Mouse (Mus musculus): ENCODE measurements around the gene Ncoa7. TPM values are rescaled to one million over a fixed set of nuclear protein-coding genes. Genes with fewer than 3 reads are reported as not detected.

Ncoa7 gene
- total and polyA plus RNA-seq, 2 experiments from 2014 or later: 19.1 to 22.7 TPM

DNA sequence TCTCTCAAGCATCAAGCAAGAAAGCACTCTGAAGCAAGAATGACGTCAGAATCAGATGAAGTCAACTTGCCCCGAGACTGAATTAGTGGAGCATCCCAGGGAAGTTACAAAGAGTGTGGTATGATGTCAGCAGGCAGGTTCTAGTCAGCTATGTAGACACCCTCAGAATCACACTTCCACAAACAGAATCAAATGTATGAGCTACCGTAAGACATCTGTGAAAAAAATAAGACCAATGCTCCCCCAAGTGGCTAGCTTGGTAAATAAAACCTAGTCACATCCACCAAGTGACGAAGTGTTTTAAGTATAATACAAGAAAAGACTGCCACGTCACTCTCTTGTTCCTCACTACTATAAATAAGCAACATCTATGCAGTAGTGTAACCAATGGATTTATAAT is 216.1 kb downstream of the Ncoa7 start:
- Histone ChIP-seq H3K9me3 (ENCODE audit: low read length) (no peaks in the 10 kb centered on the region), H3K9ac (no peak overlapping the region), H3K4me1 (ENCODE audit: insufficient read depth) (no peaks in the 10 kb centered on the region), H3K4me3 (ENCODE audit: low read depth, low read length) (no peak overlapping the region), H3K4me2 (ENCODE audit: low read depth) (no peak overlapping the region), H3K27ac (ENCODE audit: low read depth, low read length) (no peak overlapping the region), H3K36me3 (ENCODE audit: insufficient read depth) (peaks cover 18% of the 10 kb centered on the region), H3K27me3 (ENCODE audit: insufficient read depth, low read length) (no peaks in the 10 kb centered on the region)
- TF ChIP-seq CTCF (IDR thresholded peaks at IDR 0.05; ENCODE audit: low read depth): peak; percentile 52
- ATAC-seq (peak; percentile 83), DNase-seq (peak; percentile 69)
- 49% methylated on average over 5 of the region's 5 CpGs for WGBS

DNA sequence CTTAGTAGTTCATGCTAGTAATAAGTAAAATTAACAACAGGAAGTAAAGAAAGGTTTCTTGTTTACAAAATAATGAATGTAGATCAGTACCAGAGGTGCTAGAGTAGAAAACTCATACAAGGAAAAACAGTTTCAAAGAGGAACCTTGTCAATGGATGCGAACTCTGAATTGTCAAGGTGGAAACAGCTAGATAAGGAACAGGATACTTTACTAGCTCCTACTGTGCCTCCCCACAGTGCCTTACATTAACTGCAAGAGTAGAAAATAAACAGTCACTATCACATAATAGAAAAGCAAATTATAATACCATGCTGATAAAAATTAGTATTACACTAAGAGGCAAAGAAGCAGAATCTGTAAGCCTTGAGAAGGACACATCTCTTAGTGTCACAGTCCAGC is 217.4 kb downstream of the Ncoa7 start:
- no peak for DNase-seq
- WGBS: 92% methylated on average over 1 of the region's 1 CpGs
- H3K9me3 ChIP-seq (ENCODE audit: low read length): no peaks in the 10 kb centered on the region
- ATAC-seq: no peak
- no peak for TF ChIP-seq CTCF (IDR thresholded peaks at IDR 0.05; ENCODE audit: low read depth)
- H3K36me3 ChIP-seq (ENCODE audit: insufficient read depth): peaks cover 20% of the 10 kb centered on the region
- H3K4me1 ChIP-seq (ENCODE audit: insufficient read depth): no peaks in the 10 kb centered on the region
- no peak overlapping the region for H3K9ac ChIP-seq
- H3K4me3 ChIP-seq (ENCODE audit: low read depth, low read length): no peak overlapping the region
- H3K27me3 ChIP-seq (ENCODE audit: insufficient read depth, low read length): no peaks in the 10 kb centered on the region
- no peak overlapping the region for H3K27ac ChIP-seq (ENCODE audit: low read depth, low read length)
- no peak overlapping the region for H3K4me2 ChIP-seq (ENCODE audit: low read depth)

Other genes with a start within 250 kb of the Ncoa7 start
- gene Trmt11, start 202.6 kb downstream of the Ncoa7 start, total RNA-seq (2014; rRNA removed): 13.9 and 18.3 TPM in 2 replicates
- 16.2 and 19.9 TPM in 2 replicates for gene Trmt11, start 202.6 kb downstream of the Ncoa7 start, polyA plus RNA-seq (2015; fragmentation: Nextera tagmentation; extraction: Ambion mirVana)
- gene Hint3, start 173.7 kb downstream of the Ncoa7 start, total RNA-seq (2014; rRNA removed): 30.8 and 43.8 TPM in 2 replicates
- gene Hint3, start 173.7 kb downstream of the Ncoa7 start, polyA plus RNA-seq (2015; fragmentation: Nextera tagmentation; extraction: Ambion mirVana): 13.3 and 15.6 TPM in 2 replicates
- 5.5 and 7.7 TPM in 2 replicates for gene Hey2, start 39.5 kb upstream of the Ncoa7 start, total RNA-seq (2014; rRNA removed)
- gene Hey2, start 39.5 kb upstream of the Ncoa7 start, polyA plus RNA-seq (2015; fragmentation: Nextera tagmentation; extraction: Ambion mirVana): 2.0 and 2.7 TPM in 2 replicates